Mouse (Mus musculus) T-helper 1 cell (primary cell): ENCODE results near the gene Mgat4d.
"Not testable (repeated sequence)": the region's sequence is repeated elsewhere in the genome, so short reads cannot be mapped to it uniquely, and the experiment has no call there.

Experiments
- in situ Hi-C: fragments of 300-600 bp; cut with MboI, MseI; formaldehyde crosslinking; loops from one replicate; pipeline ENCODE4 v1.15.1; 2025; ENCODE audit warnings: high pct_unique_total_duplicates

The Mgat4d gene

GRCm38 (mm10) chr8:83390006-83390701, 41.9 kb downstream of the Mgat4d start:
- in situ Hi-C loops: no loop called here

GRCm38 (mm10) chr8:83392521-83392920, 44.2 kb downstream of the Mgat4d start:
- in situ Hi-C loops: no loop called here

- in situ Hi-C loops: no loop called here
Observed at GRCm38 (mm10) chr8:83394325-83394724, 46.1 kb downstream of the Mgat4d start.

GRCm38 (mm10) chr8:83396680-83397079, 48.4 kb downstream of the Mgat4d start:
- in situ Hi-C loops: no loop called here

- in situ Hi-C loops: no loop called here
Observed at GRCm38 (mm10) chr8:83397726-83398125, 49.5 kb downstream of the Mgat4d start.

GRCm38 (mm10) chr8:83405548-83405947, 57.3 kb downstream of the Mgat4d start:
- in situ Hi-C loops: no loop called here

- in situ Hi-C loops: no loop called here
Observed at GRCm38 (mm10) chr8:83406836-83407235, 58.6 kb downstream of the Mgat4d start.

GRCm38 (mm10) chr8:83408496-83408895, 60.2 kb downstream of the Mgat4d start:
- in situ Hi-C loops: no loop called here

GRCm38 (mm10) chr8:83416878-83417277, 68.6 kb downstream of the Mgat4d start:
- in situ Hi-C loops: loop anchor here (10.0 kb wide), 1 partner anchor 58 kb away; no protein-coding TSS in a partner anchor

- in situ Hi-C loops: loop anchor here (10.0 kb wide), 1 partner anchor 57 kb away; no protein-coding TSS in a partner anchor
Observed at GRCm38 (mm10) chr8:83417970-83418369, 69.7 kb downstream of the Mgat4d start.

- in situ Hi-C loops: loop anchor here (10.0 kb wide), 1 partner anchor 56 kb away; no protein-coding TSS in a partner anchor
Observed at GRCm38 (mm10) chr8:83418805-83419516, 70.7 kb downstream of the Mgat4d start.

GRCm38 (mm10) chr8:83421354-83421753, 73.1 kb downstream of the Mgat4d start:
- in situ Hi-C loops: no loop called here

- in situ Hi-C loops: no loop called here
Observed at GRCm38 (mm10) chr8:83423032-83423825, 75.0 kb downstream of the Mgat4d start.

GRCm38 (mm10) chr8:83425202-83425601, 76.9 kb downstream of the Mgat4d start:
- in situ Hi-C loops: no loop called here

GRCm38 (mm10) chr8:83426104-83426759, 78.0 kb downstream of the Mgat4d start:
- in situ Hi-C loops: no loop called here

GRCm38 (mm10) chr8:83426949-83427348, 78.7 kb downstream of the Mgat4d start:
- in situ Hi-C loops: no loop called here

GRCm38 (mm10) chr8:83428621-83429020, 80.3 kb downstream of the Mgat4d start:
- in situ Hi-C loops: not testable (repeated sequence)

GRCm38 (mm10) chr8:83429071-83429524, 80.8 kb downstream of the Mgat4d start:
- in situ Hi-C loops: no loop called here
